Mouse (Mus musculus) granulocyte monocyte progenitor cell, adult 5-6 weeks (primary cell): Measurements from ENCODE around the gene Paics. TPM values are rescaled to one million over a fixed set of nuclear protein-coding genes. Genes with fewer than 3 reads are reported as not detected.
"Not testable (repeated sequence)": the region's sequence is repeated elsewhere in the genome, so short reads cannot be mapped to it uniquely, and the experiment has no call there.

Experiments used
- ATAC-seq: replicated peaks from 2 replicates; pipeline ENCODE4 v1.8.0; 2016; ENCODE audit warnings: mild to moderate bottlenecking, moderate TSS enrichment, inconsistent platforms; ENCODE audit not compliant: poor library complexity, severe bottlenecking
- total RNA-seq, 2 experiments: library from RNA; stranded (forward) in 1 of 2; stranded (reverse) in 1 of 2; fragments of 200-712, 200-1000 nt in 1 of 2; fragments of >200 nt in 1 of 2; fragmentation: Nextera tagmentation in 1 of 2; gene quantifications; 2 replicates each; pipeline ENCODE4 v1.2.3; 2014 to 2017

The Paics gene
- total RNA-seq, 2 experiments from 2014 or later, result 266 to 482 TPM

DNA sequence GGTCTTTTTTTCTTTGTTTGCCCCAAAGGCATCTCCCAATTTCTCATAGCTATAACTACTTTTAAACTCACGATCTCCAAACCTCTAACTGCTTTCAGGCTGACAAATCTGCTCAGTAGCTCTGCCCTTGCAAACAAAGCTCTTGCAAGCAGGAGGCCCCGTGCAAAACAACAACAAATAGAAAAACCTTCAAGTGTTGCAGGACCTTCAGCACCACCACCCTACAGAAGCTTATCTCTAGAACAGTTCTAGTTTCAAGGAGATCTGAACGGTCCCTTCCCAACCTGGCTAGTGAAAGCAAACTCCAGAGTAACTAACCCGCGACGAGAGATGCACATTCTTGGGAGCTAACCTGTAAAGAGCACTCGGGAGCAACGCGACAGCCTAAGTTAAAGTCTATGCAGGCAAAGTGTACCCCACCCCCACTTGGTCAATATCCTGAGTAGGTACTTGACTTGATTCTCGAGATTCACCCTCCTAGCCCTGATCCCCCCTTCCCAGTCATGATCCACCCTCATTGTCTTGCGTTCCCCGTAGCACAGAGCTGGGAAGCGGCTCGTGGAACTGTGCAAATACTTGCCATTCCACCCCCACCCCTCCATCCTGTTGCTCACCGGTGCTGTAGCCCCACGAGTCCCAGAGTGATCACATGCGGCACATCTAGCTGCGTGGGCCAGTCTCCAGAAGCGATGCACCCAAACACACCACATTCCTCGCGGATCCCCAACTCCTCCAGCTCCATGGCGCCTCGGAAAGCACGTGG, 583 bp upstream of the Paics start:
- no peak for ATAC-seq

GRCm38 (mm10) chr5:76952112-76953040, 1.3 kb downstream of the Paics start:
- ATAC-seq, result no peak

DNA sequence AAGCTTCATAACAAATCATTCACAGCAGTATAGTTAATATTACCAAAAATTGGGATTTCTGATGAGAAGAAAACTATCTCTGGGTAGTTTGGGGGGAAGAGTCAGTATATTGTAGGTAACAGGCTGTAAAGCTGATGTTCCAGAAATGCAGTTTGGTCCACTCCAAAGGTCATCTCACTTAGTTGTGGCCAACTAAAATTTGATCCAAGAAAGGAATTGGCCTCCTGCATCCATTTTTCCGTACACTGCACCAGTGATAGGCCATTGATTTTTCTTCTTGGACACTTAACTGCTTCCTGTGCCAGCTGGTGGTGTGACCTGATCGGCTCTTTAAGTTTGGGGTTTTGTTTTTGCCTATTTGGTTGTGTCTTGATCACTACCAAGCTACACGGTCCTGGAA, 2.7 kb downstream of the Paics start:
- ATAC-seq, result no peak

GRCm38 (mm10) chr5:76954271-76954900, 3.3 kb downstream of the Paics start:
- ATAC-seq, result peak; percentile 11; the same call in 1 of the 2 replicates

GRCm38 (mm10) chr5:76955474-76955873, 4.4 kb downstream of the Paics start:
- ATAC-seq, result no peak

DNA sequence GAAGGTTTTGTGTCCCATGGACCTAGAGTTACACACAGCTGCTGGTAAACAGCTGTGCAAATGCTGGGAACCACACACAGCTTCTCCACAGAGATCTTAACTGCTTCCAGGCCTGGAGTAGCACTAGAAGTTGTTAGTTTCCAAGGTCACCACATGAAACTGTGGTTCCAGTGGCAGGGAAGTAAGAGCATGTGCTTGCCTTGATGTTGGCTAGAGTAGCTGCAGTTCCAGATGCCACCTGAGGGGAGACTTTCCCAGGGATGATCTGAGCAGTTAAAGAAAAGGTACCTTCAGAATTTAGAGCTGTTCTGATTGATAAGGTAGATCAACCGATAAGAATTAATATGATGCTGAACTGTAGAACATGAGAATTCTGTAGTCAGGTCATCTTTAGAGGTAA, 6.8 kb downstream of the Paics start:
- ATAC-seq, result peak; percentile 37; the same call in 1 of the 2 replicates

- no peak for ATAC-seq
Measured at GRCm38 (mm10) chr5:76959587-76959986, 8.5 kb downstream of the Paics start.

- no peak for ATAC-seq
Measured at GRCm38 (mm10) chr5:76962545-76962944, 11.4 kb downstream of the Paics start.

- no peak for ATAC-seq
Measured at GRCm38 (mm10) chr5:76964651-76965050, 13.5 kb downstream of the Paics start.

DNA sequence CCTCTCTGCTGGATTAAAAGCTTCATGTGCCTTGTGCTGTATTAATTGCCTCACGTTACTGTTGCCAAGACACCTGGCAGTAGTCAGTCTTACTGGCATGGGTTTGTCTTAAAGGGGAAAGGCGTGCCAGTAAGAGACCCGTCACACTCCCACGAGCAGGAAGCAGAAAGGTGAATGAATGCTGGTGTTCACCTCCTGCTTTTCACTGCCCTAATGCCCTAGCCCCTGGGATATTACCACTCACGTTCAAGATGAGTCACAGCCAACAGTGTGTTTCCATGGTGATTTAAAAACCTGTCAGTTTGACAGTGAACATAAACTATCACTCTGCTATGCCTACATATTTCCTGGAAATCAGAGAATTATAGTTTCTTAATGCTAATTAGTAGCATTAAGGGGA, 18.1 kb downstream of the Paics start:
- no peak for ATAC-seq

- ATAC-seq, result not testable (repeated sequence)
Measured at GRCm38 (mm10) chr5:76971115-76971514, 20.0 kb downstream of the Paics start.

DNA sequence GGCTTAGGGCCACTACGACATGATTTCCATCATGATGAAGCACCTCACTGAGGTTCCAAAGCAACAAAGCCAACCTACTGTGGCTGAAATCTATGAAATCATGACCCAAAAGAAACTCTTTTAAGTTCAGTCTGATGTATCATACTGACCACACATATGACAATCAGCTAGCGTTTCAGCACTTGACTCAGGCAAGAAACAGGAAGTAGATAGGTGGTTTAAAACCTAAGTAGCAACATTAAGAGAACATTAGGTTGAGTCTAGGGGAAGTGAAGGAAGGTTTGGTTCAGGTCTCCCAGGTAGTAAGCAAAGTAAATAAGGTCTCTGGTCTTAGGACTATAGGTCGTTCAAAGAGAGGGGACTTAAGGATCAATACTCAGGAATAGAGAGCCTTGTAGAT, 22.4 kb downstream of the Paics start:
- peak; percentile 63 for ATAC-seq

DNA sequence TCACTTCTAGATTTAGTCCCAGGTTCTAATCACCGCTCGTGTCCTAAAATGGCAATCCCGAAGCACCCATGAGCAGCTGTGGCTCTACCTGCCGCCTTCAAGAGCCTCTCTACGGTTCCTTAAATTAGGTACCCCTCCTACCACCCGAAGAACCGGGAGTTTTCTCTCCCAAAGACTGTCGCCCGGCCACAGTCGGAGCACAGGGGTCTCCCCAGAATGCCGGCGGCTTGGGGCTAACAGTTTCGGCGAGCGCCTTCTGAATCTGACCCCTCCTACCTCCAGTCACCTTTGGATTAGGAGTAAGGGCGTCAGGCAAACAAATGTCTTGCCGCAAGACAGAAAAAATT, 23.1 kb downstream of the Paics start:
- ATAC-seq, result no peak; the same call in 1 of the 2 replicates

- peak; percentile 89 for ATAC-seq
Measured at GRCm38 (mm10) chr5:76974554-76975285, 23.6 kb downstream of the Paics start, which contains the start of gene Srp72. Gene Srp72, plus strand, starts transcription at chr5:76974683.

GRCm38 (mm10) chr5:76975736-76976135, 24.6 kb downstream of the Paics start:
- ATAC-seq, result no peak

DNA sequence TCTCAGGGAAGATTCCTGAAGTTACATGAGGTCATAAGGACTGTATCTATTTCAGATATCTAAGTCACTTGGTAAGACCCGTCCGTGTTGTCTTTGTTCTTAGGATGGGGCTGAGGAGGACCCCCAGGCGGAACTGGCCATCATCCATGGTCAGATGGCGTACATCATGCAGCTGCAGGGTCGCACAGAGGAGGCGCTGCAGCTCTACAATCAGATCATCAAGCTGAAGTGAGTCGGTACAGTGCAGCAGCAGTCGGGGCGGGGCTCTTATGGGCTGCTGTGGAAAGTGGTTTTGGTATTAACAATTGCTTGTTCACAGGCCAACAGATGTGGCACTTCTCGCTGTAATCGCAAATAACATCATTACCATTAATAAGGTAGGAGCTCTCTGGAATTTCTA, 32.9 kb downstream of the Paics start:
- ATAC-seq, result no peak

- no peak for ATAC-seq
Measured at GRCm38 (mm10) chr5:76990789-76991188, 39.7 kb downstream of the Paics start.

DNA sequence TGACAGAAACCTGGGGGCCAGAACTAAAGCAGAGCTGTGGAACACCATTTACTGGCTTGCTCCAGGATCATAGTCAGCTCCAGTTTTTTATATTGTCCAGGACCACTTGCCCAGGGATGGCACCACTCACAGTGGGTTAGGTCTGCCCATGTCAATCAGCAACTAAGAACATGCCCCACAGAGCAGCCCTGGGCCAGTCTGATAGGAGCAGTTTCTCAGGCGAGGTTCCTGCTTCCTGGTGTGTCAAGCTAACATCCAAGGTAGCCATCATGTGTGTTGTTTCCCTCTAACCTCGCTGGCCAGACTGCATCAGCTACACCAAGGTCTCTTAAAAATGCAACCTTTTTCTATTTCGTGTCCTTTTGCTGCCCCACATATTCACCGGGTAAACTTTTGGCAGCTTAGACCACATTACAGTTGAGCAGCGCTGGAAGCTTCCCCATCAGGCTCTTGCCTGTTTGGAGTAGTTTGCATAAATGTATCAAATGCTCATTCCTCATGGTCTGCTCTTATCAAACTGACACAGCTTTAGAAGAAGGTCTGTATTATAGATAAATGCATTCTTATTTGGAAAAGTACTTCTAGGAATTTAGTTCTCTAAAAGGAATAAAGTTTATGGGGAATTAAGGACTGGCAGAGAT, 42.2 kb downstream of the Paics start:
- ATAC-seq, result no peak

DNA sequence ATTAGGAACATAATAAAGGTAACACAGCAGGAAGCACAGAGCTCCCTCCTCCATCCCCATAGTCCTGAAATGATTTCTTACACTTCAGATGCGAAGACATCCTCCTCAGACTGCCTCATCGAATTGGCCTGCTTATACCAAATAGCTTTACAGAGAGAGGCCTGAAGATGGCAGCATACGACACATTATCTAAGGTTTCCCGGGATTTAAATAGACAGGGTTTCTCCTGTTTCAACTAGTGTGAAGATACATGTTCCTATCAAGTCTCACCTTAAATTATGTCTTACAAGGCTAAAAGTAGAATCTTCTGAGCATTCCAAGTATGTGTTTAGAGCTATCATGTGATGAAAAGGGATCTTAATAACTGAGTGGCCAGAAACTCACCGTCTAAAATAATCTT, 47.3 kb downstream of the Paics start:
- ATAC-seq, result no peak

- no peak for ATAC-seq
Measured at GRCm38 (mm10) chr5:77001192-77001591, 50.1 kb downstream of the Paics start.
